Mouse (Mus musculus): ENCODE measurements at regions not wholly inside any gene's neighbourhood (a gene's known extent, or its start where the extent isn't known, plus 50 kb on each side); places are given as distances from the start of the nearest gene placed in this dataset.

DNA sequence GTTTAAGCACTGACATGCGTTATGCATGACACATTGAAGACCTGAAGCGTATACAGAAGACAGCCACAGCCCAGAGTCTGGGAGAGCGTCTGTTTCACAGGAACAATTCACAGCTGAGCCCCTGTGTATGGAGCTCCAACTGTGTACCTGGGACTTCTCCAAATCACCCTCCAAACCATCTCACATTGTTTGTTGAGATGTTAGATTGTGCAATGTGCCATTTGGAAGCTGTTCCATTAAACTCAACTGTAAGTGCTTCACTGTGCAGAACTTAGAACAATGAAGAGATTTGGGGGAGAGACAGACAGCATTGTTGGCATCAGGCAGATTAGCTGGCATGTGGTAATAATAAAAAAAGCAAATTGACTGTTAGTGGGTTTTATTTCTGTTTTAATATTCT, 74.1 kb upstream of the Card11 start:
- TF ChIP-seq POLR2A (IDR thresholded peaks at IDR 0.05; ENCODE audit: control insufficient read depth, extremely low read depth, insufficient read depth, low read length, poor library complexity): no peak
- Histone ChIP-seq H3K4me3 (ENCODE audit: control insufficient read depth, insufficient read depth, low read length) (no peak overlapping the region), H3K27ac (ENCODE audit: control insufficient read depth, insufficient read depth, low read length) (no peak overlapping the region), H3K36me3 (ENCODE audit: control insufficient read depth, insufficient read depth, low read length) (no peaks in the 10 kb centered on the region), H3K4me1 (replicated peaks; ENCODE audit: control insufficient read depth, insufficient read depth, low read length) (no peaks in the 10 kb centered on the region), H3K27me3 (ENCODE audit: control insufficient read depth, insufficient read depth, low read length) (no peaks in the 10 kb centered on the region)
- 96% methylated on average over 3 of the region's 3 CpGs for WGBS
- DNase-seq: no peak

DNA sequence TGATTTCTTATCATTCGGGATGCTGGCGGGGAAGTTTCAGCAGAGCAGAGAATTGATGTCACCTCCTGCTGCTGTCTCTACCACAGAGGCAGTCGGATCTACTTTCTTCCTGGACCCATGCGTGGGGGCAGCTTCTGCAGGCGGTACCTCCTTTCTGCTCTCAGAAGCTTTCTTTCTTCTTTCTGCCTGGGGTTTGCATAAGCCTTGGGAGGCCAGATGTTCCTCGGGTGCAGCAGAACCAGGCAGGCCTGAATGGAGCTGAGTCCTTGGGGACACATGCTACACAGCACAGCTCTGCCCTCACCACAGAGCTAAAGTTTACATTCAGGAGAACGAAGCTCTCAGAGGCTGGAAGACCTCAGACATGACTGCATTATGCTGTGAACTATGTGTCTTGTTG, 75.8 kb upstream of the Card11 start:
- Histone ChIP-seq H3K27me3 (ENCODE audit: control insufficient read depth, insufficient read depth, low read length) (no peaks in the 10 kb centered on the region), H3K36me3 (ENCODE audit: control insufficient read depth, insufficient read depth, low read length) (no peaks in the 10 kb centered on the region), H3K27ac (ENCODE audit: control insufficient read depth, insufficient read depth, low read length) (no peak overlapping the region), H3K4me3 (ENCODE audit: control insufficient read depth, insufficient read depth, low read length) (no peak overlapping the region), H3K4me1 (replicated peaks; ENCODE audit: control insufficient read depth, insufficient read depth, low read length) (no peaks in the 10 kb centered on the region)
- DNase-seq: no peak
- WGBS: 87% methylated on average over 7 of the region's 7 CpGs
- TF ChIP-seq CTCF (IDR thresholded peaks at IDR 0.05; ENCODE audit: borderline replicate concordance, control insufficient read depth, extremely low read depth, insufficient read depth, low read length, poor library complexity) (no peak), POLR2A (IDR thresholded peaks at IDR 0.05; ENCODE audit: control insufficient read depth, extremely low read depth, insufficient read depth, low read length, poor library complexity) (no peak)

DNA sequence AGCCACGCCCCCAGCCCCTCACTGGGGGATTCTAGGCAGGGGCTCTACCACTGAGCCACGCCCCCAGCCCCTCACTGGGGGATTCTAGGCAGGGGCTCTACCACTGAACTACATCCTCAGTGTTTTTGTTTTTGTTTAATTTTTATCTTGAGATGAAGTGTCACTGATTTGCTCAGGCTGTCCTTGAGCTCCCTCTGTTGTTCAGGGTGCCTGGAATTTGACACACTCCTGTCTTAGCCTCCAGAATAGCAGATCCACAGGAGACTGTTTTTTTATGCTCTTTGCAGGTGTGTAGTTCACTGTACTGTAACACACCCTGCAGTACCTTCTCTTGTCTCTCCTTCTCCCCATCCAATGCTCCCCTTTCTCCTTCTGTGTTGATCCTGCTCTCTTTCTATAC, 76.6 kb upstream of the Card11 start:
- TF ChIP-seq CTCF (IDR thresholded peaks at IDR 0.05; ENCODE audit: borderline replicate concordance, control insufficient read depth, extremely low read depth, insufficient read depth, low read length, poor library complexity) (no peak), POLR2A (IDR thresholded peaks at IDR 0.05; ENCODE audit: control insufficient read depth, extremely low read depth, insufficient read depth, low read length, poor library complexity) (no peak)
- Histone ChIP-seq H3K36me3 (ENCODE audit: control insufficient read depth, insufficient read depth, low read length) (no peaks in the 10 kb centered on the region), H3K27ac (ENCODE audit: control insufficient read depth, insufficient read depth, low read length) (no peak overlapping the region), H3K27me3 (ENCODE audit: control insufficient read depth, insufficient read depth, low read length) (no peaks in the 10 kb centered on the region), H3K4me1 (replicated peaks; ENCODE audit: control insufficient read depth, insufficient read depth, low read length) (no peaks in the 10 kb centered on the region; the same call in 1 of the 2 replicates), H3K4me3 (ENCODE audit: control insufficient read depth, insufficient read depth, low read length) (no peak overlapping the region)
- WGBS: 98% methylated on average over 2 of the region's 2 CpGs
- DNase-seq: peak; percentile 9

DNA sequence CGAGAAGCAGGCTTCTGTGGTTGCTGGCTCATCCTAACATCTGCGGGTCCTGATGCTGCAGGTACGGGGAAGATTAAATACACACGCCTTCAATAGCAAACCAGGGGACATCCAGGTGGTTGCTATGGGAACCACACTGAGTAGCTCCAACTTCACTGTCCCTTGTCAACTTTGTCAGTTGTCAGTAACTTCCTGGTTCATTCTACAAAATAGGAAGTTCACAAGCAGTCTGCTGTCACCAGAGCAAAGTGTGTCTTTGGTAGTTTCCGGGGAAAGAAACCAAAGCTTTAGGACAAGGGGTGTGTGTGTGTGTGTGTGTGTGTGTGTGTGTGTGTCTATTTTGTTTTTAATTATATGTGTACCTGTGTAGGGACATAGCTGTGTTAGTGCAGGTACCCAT, 80.5 kb upstream of the Card11 start:
- no peak for DNase-seq
- WGBS: 26% methylated on average over 5 of the region's 5 CpGs
- H3K27me3 ChIP-seq (ENCODE audit: control insufficient read depth, insufficient read depth, low read length): no peaks in the 10 kb centered on the region
- H3K4me3 ChIP-seq (ENCODE audit: control insufficient read depth, insufficient read depth, low read length): no peak overlapping the region
- peaks cover 6% of the 10 kb centered on the region for H3K4me1 ChIP-seq (replicated peaks; ENCODE audit: control insufficient read depth, insufficient read depth, low read length)
- no peaks in the 10 kb centered on the region for H3K36me3 ChIP-seq (ENCODE audit: control insufficient read depth, insufficient read depth, low read length)
- no peak for TF ChIP-seq CTCF (IDR thresholded peaks at IDR 0.05; ENCODE audit: borderline replicate concordance, control insufficient read depth, extremely low read depth, insufficient read depth, low read length, poor library complexity)
- no peak for TF ChIP-seq POLR2A (IDR thresholded peaks at IDR 0.05; ENCODE audit: control insufficient read depth, extremely low read depth, insufficient read depth, low read length, poor library complexity)
- no peak overlapping the region for H3K27ac ChIP-seq (ENCODE audit: control insufficient read depth, insufficient read depth, low read length)

- H3K4me1 ChIP-seq (replicated peaks; ENCODE audit: control insufficient read depth, insufficient read depth, low read length): peaks cover 6% of the 10 kb centered on the region
- no peaks in the 10 kb centered on the region for H3K27me3 ChIP-seq (ENCODE audit: control insufficient read depth, insufficient read depth, low read length)
- WGBS: 74% methylated on average over 14 of the region's 14 CpGs
- DNase-seq: peak; percentile 9
- TF ChIP-seq CTCF (IDR thresholded peaks at IDR 0.05; ENCODE audit: borderline replicate concordance, control insufficient read depth, extremely low read depth, insufficient read depth, low read length, poor library complexity) (no peak), POLR2A (IDR thresholded peaks at IDR 0.05; ENCODE audit: control insufficient read depth, extremely low read depth, insufficient read depth, low read length, poor library complexity) (no peak)
- H3K27ac ChIP-seq (ENCODE audit: control insufficient read depth, insufficient read depth, low read length): no peak overlapping the region
- no peak overlapping the region for H3K4me3 ChIP-seq (ENCODE audit: control insufficient read depth, insufficient read depth, low read length)
- H3K36me3 ChIP-seq (ENCODE audit: control insufficient read depth, insufficient read depth, low read length): no peaks in the 10 kb centered on the region
Measured at GRCm38 (mm10) chr5:141084056-141084730, 83.8 kb upstream of the Card11 start.

GRCm38 (mm10) chr5:141084746-141085145, 84.4 kb upstream of the Card11 start:
- 6% methylated on average over 6 of the region's 7 CpGs for WGBS
- DNase-seq: peak; percentile 16

DNA sequence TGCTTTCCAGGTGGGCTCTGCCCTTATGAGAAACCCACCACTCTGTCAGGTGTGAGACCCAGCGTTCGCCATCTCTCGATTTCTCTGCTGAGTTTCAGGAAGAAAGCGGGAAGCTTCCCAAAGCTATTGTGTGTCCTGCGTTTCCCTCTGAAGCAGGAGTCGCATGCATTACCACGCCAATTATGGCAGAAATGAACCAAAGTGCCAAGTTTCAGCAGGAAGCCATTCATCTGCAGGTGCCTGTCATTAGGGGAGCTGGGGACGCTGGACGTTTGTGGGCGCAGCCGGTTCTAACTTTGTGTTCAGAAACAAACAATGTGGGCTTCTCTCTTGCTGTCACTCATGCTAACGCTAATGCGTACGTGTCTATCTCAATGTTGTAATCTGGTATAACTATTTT, 91.3 kb upstream of the Card11 start:
- Histone ChIP-seq H3K27ac (ENCODE audit: control insufficient read depth, insufficient read depth, low read length) (no peak overlapping the region), H3K4me3 (ENCODE audit: control insufficient read depth, insufficient read depth, low read length) (no peak overlapping the region), H3K4me1 (replicated peaks; ENCODE audit: control insufficient read depth, insufficient read depth, low read length) (no peaks in the 10 kb centered on the region), H3K36me3 (ENCODE audit: control insufficient read depth, insufficient read depth, low read length) (no peaks in the 10 kb centered on the region), H3K27me3 (ENCODE audit: control insufficient read depth, insufficient read depth, low read length) (no peaks in the 10 kb centered on the region)
- WGBS: 38% methylated on average over 14 of the region's 14 CpGs
- no peak for DNase-seq
- TF ChIP-seq CTCF (IDR thresholded peaks at IDR 0.05; ENCODE audit: borderline replicate concordance, control insufficient read depth, extremely low read depth, insufficient read depth, low read length, poor library complexity) (no peak), POLR2A (IDR thresholded peaks at IDR 0.05; ENCODE audit: control insufficient read depth, extremely low read depth, insufficient read depth, low read length, poor library complexity) (no peak)

More at GRCm38 (mm10) chr5:141084746-141085145, 84.4 kb upstream of the Card11 start:
- Histone ChIP-seq H3K4me1 (replicated peaks; ENCODE audit: control insufficient read depth, insufficient read depth, low read length) (peaks cover 6% of the 10 kb centered on the region), H3K27me3 (ENCODE audit: control insufficient read depth, insufficient read depth, low read length) (no peaks in the 10 kb centered on the region), H3K4me3 (ENCODE audit: control insufficient read depth, insufficient read depth, low read length) (no peak overlapping the region), H3K27ac (ENCODE audit: control insufficient read depth, insufficient read depth, low read length) (no peak overlapping the region), H3K36me3 (ENCODE audit: control insufficient read depth, insufficient read depth, low read length) (no peaks in the 10 kb centered on the region)
- TF ChIP-seq POLR2A (IDR thresholded peaks at IDR 0.05; ENCODE audit: control insufficient read depth, extremely low read depth, insufficient read depth, low read length, poor library complexity): no peak
